13 mouse cellular contexts compared by ENCODE assay signal in genomic region chr16:45922546-45923229, GRCm38 (mm10). TPM values are rescaled to one million over a fixed set of nuclear protein-coding genes. Genes with fewer than 3 reads are reported as not detected.
DNase-seq lines count a peak whose midpoint lies in the region; ATAC-seq lines count a peak whose summit lies in the region.
"Had no signal": no experiment of that assay in that cellular context is flagged by ENCODE, and none has a peak within 500 bp of the region (broad histone marks: within the 10 kb centered on the region; RNA-seq: fewer than 3 reads in every experiment).

No protein-coding gene starts in this region.

- peak overlapping the region; percentile 34; the same call in 1 of the 2 replicates for H3K27ac ChIP-seq in brown adipose tissue, adult 24 weeks (replicated peaks; ENCODE audit: low read depth, low read length)
- H3K27ac ChIP-seq in heart, embryonic 16.5 days (ENCODE audit: low read length), result peak overlapping the region; percentile 56
- H3K27ac ChIP-seq in limb, embryonic 13.5 days, result peak overlapping the region; percentile 73
- H3K27ac ChIP-seq: hindbrain, embryonic 12.5 days; midbrain, embryonic 13.5 days had no signal

- DNase-seq in NIH3T3 (ENCODE audit: low read depth), result peak; percentile 49
- no peak for DNase-seq in left cerebral cortex, adult 11 months (ENCODE audit: low spot score)
- no peak for DNase-seq in thymus, postnatal 14 days
- DNase-seq in cerebellum, adult 18-20 months, result no peak
- DNase-seq: retina, postnatal 1 day; thymus, postnatal 25 days had no signal

- no peaks in the 10 kb centered on the region for H3K9me3 ChIP-seq in heart, embryonic 16.5 days (replicated peaks; ENCODE audit: control insufficient read depth, low read length)
- H3K9me3 ChIP-seq in limb, embryonic 13.5 days, result no peaks in the 10 kb centered on the region
- H3K9me3 ChIP-seq: hindbrain, embryonic 12.5 days; midbrain, embryonic 13.5 days had no signal

- peak; percentile 65; the same call in 1 of the 2 replicates for ATAC-seq in heart, embryonic 16.5 days (replicated peaks; ENCODE audit: extremely low read depth, insufficient read depth, low FRiP score)
- ATAC-seq in limb, embryonic 13.5 days (ENCODE audit: low FRiP score, low read depth), result peak; percentile 70
- ATAC-seq in megakaryocyte-erythroid progenitor cell, adult 5-6 weeks (replicated peaks; ENCODE audit: low FRiP score, low TSS enrichment, poor library complexity, severe bottlenecking), result no peak
- ATAC-seq: midbrain, embryonic 13.5 days had no signal

- H3K27me3 ChIP-seq in heart, embryonic 16.5 days (ENCODE audit: control insufficient read depth, insufficient read depth, low read length), result no peaks in the 10 kb centered on the region
- no peaks in the 10 kb centered on the region for H3K27me3 ChIP-seq in limb, embryonic 13.5 days
- H3K27me3 ChIP-seq: hindbrain, embryonic 12.5 days; midbrain, embryonic 13.5 days had no signal

- no peak overlapping the region for H3K4me3 ChIP-seq in brown adipose tissue, adult 24 weeks (ENCODE audit: insufficient read depth, low read depth, low read length)
- no peak overlapping the region for H3K4me3 ChIP-seq in heart, embryonic 16.5 days (ENCODE audit: low read length)
- no peak overlapping the region for H3K4me3 ChIP-seq in limb, embryonic 13.5 days
- H3K4me3 ChIP-seq: erythroblast, embryonic 14.5 days; hindbrain, embryonic 12.5 days; midbrain, embryonic 13.5 days had no signal

- 53% methylated on average over 8 of the region's 8 CpGs for WGBS in heart, embryonic 16.5 days
- 51% methylated on average over 8 of the region's 8 CpGs for WGBS in limb, embryonic 13.5 days

- H3K4me2 ChIP-seq in heart, embryonic 16.5 days (ENCODE audit: low read depth, low read length), result no peak overlapping the region
- H3K4me2 ChIP-seq in limb, embryonic 13.5 days (replicated peaks), result no peak overlapping the region
- H3K4me2 ChIP-seq: hindbrain, embryonic 12.5 days; midbrain, embryonic 13.5 days had no signal

- H3K9ac ChIP-seq in heart, embryonic 16.5 days (ENCODE audit: low read length), result no peak overlapping the region
- no peak overlapping the region for H3K9ac ChIP-seq in limb, embryonic 13.5 days
- H3K9ac ChIP-seq: hindbrain, embryonic 12.5 days; midbrain, embryonic 13.5 days had no signal

- H3K36me3 ChIP-seq in heart, embryonic 16.5 days (ENCODE audit: control insufficient read depth, insufficient read depth), result no peaks in the 10 kb centered on the region
- H3K36me3 ChIP-seq in limb, embryonic 13.5 days, result no peaks in the 10 kb centered on the region
- H3K36me3 ChIP-seq: hindbrain, embryonic 12.5 days; midbrain, embryonic 13.5 days had no signal

- H3K4me1 ChIP-seq in brown adipose tissue, adult 24 weeks (ENCODE audit: control insufficient read depth, insufficient read depth, insufficient read length, low read length), result peaks cover 20% of the 10 kb centered on the region
- peaks cover 7% of the 10 kb centered on the region for H3K4me1 ChIP-seq in heart, embryonic 16.5 days (ENCODE audit: control insufficient read depth, insufficient read depth, low read length)
- peaks cover 45% of the 10 kb centered on the region for H3K4me1 ChIP-seq in limb, embryonic 13.5 days
- H3K4me1 ChIP-seq: hindbrain, embryonic 12.5 days; midbrain, embryonic 13.5 days had no signal

RNA-seq across cellular contexts. Expression of gene Phldb2, which starts 30.7 kb away (rescaled TPM):
- 2.6 and 2.7 TPM in 2 replicates for polyA plus RNA-seq in brown adipose tissue, adult 24 weeks (2012; ENCODE audit: insufficient read depth, insufficient read length, missing spikeins)
- 38.3 and 44.9 TPM in 2 replicates for polyA plus RNA-seq in heart, embryonic 16.5 days (2015; fragmentation: Nextera tagmentation; extraction: Ambion mirVana)
- 76.8 and 77.8 TPM in 2 replicates for polyA plus RNA-seq in limb, embryonic 13.5 days (2015; fragmentation: Nextera tagmentation; extraction: Ambion mirVana)
- not detected in 2 replicates for total RNA-seq in megakaryocyte-erythroid progenitor cell, adult 5-6 weeks (2014; fragmentation: Nextera tagmentation)
- total RNA-seq in megakaryocyte-erythroid progenitor cell, adult 5-6 weeks (2017), result not detected in 2 replicates

Comparison
In these comparisons a context has a peak if more than half of its experiments do, and no peak if none do; other contexts are left out.
1. RNA of gene Phldb2, which starts 30.7 kb away (polyA plus RNA-seq): 76.8 to 77.8 TPM in limb, embryonic 13.5 days and 38.3 to 44.9 TPM in heart, embryonic 16.5 days; 2.6 to 2.7 TPM in brown adipose tissue, adult 24 weeks; every median in the first group is over 10 times any median in the second.
2. Peak in every context shown above with its lines, with median percentiles within 50 percentile points of each other: H3K27ac ChIP-seq.